18 mouse cellular contexts compared by ENCODE assay signal in the genomic region with DNA sequence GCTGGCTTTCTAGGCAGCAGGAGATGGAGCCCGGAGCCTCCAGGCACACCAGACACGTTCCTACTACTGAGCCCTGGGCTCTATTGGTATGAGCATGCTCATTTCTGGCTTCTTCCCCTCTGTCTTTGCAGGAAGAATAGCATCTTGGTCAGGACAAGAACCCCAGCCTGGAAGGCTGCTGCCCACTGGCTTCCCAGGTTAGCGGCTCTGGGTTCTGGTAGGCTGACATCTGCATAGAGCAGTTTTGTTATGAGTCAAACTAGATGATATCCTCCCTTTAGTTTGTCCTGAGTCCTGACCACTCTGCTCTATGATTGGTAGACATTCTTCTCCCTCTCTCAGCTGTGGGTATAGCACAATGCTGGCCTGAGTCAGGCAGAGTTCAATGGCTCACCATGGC. TPM values are rescaled to one million over a fixed set of nuclear protein-coding genes. Genes with fewer than 3 reads are reported as not detected.
"Had no signal": no experiment of that assay in that cellular context is flagged by ENCODE, and none has a peak within 500 bp of the region (broad histone marks: within the 10 kb centered on the region; RNA-seq: fewer than 3 reads in every experiment).

No protein-coding gene starts in this region.

- H3K27me3 ChIP-seq: stomach, embryonic 15.5 days had no signal

- H3K4me3 ChIP-seq: neural tube, embryonic 13.5 days; neural tube, embryonic 15.5 days; stomach, embryonic 15.5 days had no signal

- H3K27ac ChIP-seq: neural tube, embryonic 13.5 days; neural tube, embryonic 15.5 days; stomach, embryonic 15.5 days; stomach, postnatal 0 days had no signal

- H3K36me3 ChIP-seq: neural tube, embryonic 13.5 days; neural tube, embryonic 15.5 days; stomach, embryonic 15.5 days had no signal

- H3K9ac ChIP-seq: neural tube, embryonic 13.5 days; neural tube, embryonic 15.5 days; stomach, embryonic 15.5 days had no signal

- H3K9me3 ChIP-seq: neural tube, embryonic 13.5 days; neural tube, embryonic 15.5 days; stomach, embryonic 15.5 days had no signal

- H3K4me1 ChIP-seq: neural tube, embryonic 13.5 days; neural tube, embryonic 15.5 days; stomach, embryonic 15.5 days had no signal

- DNase-seq: retina, postnatal 1 day; right cerebral cortex, adult 18-20 months; right cerebral cortex, postnatal 14 days; right cerebral cortex, postnatal 25 days; right cerebral cortex, postnatal 4 days; spleen, adult 18-20 months; thymus, adult 18-20 months; thymus, adult 2 months; thymus, postnatal 14 days; thymus, postnatal 25 days; thymus, postnatal 36 days; thymus, postnatal 4 days had no signal

- H3K4me2 ChIP-seq: neural tube, embryonic 13.5 days; neural tube, embryonic 15.5 days; stomach, embryonic 15.5 days had no signal

RNA-seq across cellular contexts. Expression of a gene that starts 12.7 kb away (rescaled TPM):
- total RNA-seq: neutrophil, adult 5-6 weeks had no signal
- polyA plus RNA-seq: neural tube, embryonic 13.5 days; neural tube, embryonic 14.5 days had no signal

RNA-seq across cellular contexts. Expression of a gene that starts 43.3 kb away (rescaled TPM):
- total RNA-seq: neutrophil, adult 5-6 weeks had no signal
